Mouse (Mus musculus) right cerebral cortex, adult 2 months (tissue): ENCODE results near the gene Cbr4.
A peak's percentile ranks its signal among the peaks of the same experiment; 100 is the strongest.

ENCODE experiments used
- DNase-seq, 2 experiments: peaks; one replicate each; pipeline ENCODE4 v3.0.0; 2021 to 2022; ENCODE audit warnings: low spot score in 2 of 2

The Cbr4 gene

DNA sequence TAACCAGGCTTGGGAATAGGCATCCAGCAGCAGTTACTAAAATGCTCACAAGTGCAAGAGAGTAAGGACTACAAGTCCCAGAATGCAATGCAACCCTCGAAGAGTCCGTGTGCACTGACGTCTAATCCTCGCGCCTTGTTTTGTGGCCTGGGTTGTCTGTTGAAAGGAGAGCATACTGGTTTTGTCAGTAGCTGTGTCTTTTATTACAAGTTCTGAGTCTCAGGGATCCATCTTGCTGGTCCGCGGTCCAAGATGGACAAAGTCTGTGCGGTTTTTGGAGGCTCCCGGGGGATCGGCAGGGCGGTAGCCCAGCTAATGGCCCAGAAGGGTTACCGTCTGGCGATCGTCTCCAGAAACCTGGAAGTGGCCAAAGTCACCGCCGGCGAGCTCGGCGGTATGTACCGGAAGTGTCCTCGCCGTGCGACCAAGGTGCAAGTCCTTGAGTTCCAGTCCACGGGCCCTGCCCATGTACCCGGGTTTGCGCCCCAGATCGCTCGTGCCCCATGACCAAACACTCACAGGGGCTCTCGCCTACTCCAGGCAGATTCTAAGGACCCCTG lies at the start of gene Cbr4:
Gene Cbr4, plus strand, starts transcription at position 138 of the 560 bp plus-strand sequence.
- DNase-seq, result peak; percentile 91 to 94

DNA sequence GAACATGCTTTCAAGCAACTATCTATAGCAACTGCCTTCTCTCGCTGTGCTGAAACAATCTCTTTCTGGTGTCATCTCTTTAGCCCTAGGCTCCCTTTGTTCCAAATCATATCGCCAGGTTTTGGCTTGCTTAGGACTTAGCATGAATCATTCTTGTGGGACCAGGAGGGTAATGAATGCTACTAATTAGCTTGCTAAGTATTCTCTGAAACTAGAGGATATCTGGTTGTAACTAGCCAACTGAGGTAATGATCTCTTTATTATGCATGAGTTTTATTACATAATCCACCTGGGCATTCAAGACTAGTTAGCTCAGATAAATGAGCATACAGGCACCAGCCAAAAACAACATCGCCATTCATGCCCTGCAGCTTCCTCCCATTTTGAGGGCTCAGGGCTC lies 44.5 kb upstream of the Cbr4 start:
- DNase-seq, result no peak

DNA sequence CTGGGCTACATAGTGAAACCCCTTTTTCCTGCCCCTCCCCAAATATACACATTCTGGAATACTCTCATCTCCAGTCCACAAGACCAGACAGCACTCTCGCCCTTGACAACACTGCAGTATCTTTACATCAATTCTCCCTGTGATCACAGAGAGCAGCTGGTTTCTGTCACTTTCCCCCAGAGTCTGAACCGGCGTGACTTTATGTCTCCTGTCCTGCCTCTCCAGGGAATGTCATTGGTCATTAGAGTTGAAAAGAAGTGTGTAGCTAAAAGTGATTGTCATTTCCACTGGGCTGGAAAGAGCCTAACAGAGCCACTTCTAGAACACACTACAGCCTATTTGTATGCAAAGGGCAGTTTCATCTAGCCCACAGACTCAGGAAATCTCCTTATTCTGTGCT lies 43.2 kb upstream of the Cbr4 start:
- no peak for DNase-seq

DNA sequence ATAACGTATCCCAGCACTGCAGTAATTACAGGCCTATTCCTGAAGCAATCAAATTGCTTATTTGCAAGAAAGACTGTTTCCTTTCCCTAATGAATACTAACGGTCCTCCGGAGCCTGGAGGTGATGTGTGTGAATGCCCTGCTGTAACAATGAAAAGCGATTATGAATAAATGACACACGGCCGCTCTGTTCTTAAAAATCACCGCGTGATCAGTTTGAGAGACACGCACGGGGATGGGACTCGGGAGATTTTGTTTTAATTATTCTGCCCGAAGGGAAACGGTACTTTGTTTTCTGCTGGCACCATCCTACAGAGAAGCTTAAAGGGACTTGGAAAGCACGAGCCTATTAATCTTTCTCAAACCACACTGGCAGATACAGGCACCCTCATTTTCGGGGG lies 41.2 kb upstream of the Cbr4 start:
- no peak for DNase-seq

DNA sequence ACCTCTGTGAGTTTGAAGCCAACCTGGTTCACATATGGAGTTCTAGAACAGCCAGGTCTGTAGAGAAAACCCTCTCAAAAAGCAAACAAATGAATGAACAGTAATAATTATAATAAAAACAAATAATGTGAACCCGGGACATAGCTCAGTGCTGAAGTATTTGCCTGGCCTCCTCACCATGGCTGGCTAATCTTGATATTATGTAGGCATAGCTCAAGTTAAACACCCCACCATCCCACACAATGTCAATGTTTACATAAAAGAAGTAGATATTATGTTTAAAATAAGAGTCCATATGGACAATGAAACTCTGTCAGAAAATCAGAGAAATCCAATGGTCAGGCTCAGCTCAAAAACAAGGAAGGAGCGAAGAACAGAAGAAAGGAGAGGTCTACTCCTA lies 39.4 kb upstream of the Cbr4 start:
- no peak for DNase-seq

DNA sequence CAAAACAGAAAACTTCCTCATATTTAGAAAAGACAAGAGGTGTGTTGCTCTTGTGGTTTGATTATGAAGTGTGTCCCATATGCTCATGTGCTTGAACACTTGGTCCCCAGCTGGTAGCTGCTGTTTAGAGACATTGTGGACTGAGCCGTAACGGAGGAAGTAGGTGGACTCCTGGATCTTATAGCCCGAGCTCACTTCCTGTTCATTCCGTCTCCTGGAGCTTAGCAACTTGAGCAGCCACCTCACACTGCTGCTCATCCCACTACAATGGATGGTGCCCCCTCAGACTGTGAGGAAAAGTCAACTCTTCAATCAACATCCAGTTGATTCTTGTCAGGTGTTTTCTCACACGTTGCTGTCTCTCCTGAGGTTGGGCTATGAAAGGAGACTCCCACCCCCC lies 38.7 kb upstream of the Cbr4 start:
- no peak for DNase-seq

DNA sequence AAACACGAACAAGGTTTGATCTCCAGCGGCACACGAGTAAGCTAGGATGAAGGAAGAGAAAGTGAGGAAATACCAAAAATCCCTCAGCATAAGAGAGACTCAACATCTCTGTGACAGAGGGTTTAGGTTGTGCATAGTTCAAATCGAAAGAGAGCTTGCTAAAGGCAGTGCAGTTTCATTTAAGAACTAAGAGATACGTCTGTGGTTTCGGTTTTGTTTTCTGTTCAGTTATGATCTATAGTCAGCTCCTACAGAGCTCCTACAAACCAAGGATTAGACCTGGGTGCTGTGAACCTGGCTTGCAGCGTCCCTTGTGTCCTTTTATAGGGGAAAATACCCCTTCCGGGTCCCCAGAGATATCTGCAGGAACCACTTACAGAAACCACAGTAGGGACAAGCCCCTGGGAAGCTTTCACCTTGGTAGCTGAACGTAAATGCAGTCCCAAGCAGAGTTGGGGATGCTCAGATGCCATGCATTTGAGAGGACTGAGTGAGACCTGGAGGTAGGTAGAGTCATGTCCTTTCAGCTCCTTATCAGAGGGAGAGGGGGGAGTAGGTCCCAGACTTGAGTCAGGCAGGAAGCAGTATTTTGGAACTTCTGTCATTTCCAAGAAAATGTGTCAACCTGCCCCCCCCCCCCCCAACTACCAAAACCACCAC lies 36.5 kb upstream of the Cbr4 start:
- DNase-seq, result no peak

DNA sequence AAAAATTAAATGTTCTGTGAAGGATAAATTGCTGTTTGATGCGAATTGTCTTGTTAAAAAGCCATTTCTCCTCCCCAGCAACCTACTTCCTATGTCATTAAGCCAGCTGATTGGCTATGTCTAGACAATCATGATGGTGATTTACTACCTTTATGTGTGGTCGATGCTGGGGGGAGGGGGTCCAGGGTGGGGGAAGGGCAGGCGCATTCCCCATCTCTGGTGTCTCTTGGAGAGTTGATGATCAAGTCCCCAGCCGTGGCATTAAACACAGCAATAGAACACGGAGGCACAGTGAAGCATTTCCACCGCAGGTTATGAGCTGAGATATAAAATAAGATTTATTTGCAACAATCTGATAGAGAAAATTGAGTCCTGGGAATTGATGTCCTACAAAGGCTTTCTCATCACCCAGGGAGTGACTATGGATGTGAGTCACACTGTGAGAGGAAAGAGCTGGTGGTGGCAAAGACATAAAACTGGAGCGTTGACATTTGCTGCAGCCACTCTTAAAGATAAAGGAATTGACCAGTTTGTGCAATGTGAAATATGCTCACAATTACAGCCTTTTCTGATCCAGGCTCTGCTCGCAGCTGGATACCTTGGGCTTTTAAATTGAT lies 35.7 kb upstream of the Cbr4 start:
- DNase-seq, result no peak

DNA sequence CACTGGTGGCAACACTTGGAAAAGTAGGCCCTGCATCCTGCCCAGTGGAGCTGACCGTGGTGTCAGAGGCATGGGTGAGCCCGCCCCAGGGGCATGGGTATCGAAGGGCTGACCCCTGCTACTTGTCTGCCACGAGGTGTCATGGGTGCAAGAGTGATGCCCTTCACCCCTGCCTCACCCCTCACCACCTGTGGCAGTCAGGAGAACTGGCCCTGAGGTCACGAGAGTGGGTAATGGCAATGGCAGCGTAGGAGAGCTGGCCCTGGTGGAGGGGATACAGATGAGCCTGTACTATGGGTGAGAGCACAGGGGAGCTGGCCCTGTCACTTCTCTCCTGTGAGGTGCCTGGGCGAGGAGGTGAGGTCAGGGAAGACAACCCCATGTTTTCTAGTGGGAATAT lies 27.8 kb upstream of the Cbr4 start:
- DNase-seq, result no peak

DNA sequence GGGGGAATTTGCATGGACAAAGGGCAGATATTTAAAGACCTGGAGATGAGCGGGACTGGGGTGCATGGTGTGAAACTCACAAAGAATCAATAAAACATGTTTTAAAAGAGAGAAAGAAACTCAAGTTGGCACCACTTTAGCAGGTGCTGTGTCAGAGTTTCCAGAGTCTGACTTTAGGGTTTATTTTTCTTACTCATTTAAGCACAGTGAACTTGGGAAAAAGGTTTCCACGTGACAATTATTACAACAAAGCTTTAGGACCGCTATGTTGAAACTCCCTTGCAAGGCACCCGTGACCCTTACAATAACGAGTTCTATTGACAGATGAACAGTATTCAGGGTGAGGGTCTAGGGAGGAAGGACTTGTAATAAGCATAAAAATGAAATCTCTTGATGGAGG lies 25.3 kb upstream of the Cbr4 start:
- DNase-seq, result no peak

DNA sequence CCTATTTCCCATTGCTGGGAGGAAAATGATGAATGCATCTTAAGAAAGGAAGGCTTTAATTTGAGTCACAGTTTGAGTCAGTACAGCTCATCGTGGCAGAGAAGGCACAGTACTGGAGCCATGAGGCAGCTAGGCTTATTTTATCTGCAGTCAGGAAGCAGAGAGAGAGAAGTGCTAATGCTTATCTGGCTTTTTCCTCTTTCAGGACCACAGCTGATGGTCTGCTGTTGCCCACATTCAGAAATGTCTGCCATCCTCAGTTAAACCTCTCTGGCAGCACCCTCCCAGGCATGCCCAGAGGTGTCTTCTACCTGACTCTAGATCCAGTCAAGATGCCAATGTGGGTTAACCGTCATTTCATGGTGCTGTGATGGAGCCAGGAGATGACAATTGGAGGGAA lies 23.1 kb upstream of the Cbr4 start:
- no peak for DNase-seq

DNA sequence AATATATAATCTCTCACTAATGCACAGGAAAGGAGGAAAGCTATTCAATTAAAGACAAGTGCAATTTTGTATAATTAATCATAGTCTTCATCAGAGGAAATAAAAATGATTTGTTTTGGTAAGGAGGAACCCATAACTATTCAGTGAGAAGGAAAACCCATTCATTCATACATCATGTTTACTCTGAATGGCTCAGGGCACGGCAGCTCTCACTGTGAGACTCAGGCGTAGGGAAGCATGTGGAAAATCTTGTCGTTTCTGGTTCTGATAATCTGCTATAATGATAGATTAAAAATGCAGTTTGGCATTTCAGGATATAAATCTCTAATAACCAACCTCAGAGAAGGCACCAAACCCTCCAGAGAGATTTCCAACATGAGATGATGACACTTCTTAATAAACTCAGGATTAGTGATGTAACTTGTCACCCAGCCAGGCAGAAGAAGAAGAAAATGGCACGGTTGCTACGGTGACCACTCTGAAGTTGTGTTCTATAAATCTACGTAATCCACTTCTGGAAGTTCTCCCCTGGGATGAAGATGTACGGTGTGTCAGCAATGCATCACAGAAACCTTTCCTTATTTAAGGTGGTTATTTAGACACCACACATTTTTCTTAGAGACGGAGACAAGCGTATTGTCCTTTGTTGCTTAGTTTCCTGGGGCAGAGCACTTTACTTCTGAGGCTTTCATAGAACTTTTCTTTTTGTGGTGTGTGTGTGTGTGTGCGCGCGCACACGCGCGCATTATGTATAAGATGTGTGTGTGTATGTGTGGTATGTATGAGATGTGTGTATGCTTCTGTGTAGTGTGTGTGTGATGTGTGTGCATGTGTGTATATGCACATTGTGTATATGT lies 20.6 kb upstream of the Cbr4 start:
- no peak for DNase-seq

DNA sequence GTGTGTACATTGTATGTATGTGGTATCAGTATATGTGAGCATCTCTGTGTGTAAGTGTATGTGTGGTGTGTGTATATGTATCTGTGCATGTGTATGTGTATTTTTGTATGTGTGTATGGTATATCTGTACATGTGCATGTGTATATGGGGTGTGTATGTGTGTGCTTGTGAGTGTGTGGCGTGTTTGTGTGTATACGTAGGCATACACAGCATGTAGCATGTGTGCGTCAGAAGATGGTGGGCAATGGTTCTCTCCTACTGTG lies 20.1 kb upstream of the Cbr4 start:
- no peak for DNase-seq

DNA sequence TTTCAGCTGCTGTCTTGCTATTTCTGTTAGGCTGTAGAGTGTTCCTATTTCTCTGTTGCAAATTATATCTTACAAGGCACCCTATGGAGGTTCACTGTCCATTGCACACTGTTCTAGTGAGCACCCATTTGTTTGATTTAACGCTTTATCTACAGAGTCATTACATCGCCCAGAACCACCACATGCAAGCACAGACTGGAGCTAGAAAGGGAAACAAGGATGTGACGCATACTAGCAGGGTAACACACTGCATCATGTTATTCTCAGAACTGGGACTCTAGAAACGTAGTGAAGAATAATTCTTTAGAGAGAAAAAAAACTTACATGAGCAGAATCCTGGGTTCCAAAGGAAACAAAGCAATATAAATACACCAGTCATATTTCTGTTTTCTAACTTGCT lies 17.3 kb upstream of the Cbr4 start:
- peak in 1 of 2 experiments; percentile 13 for DNase-seq

DNA sequence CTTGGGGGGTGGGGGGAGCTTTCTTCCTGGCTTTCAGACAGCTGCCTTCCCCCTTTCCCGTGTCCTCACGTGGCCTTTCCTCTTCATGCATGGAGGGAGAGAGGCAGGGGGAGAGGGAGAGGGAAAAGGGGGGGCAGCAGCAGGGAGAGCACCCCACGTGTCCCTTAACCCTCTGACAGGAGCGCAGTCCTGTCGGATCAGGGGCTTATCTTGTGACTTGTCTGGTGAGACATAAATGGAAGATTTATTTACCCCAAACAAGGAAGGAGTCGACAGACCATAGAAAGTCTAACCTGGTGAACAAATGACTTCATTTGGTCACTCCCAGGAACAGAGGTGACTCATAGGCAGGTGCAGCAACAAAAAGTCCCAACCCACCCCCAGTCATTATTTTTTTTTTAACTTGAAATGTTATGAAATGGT lies 12.3 kb upstream of the Cbr4 start:
- no peak for DNase-seq

DNA sequence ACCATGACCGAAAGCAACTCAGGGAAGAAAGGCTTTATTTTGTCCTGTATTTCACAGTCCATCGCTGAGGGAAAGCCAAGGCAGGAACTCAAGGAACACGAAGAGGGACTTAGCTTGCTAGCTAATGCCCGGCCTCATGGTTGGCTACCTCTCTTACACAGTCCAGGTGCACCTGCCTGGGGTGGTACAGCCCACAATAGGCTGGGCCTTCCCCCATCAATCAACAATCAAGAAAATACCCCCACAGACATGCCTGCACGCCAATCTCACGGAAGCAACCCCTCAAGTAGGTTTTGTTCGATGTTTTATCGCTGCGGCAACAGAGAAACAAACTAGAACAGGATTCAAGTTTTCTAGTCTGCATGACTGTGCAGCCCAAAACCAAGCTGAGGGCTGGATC lies 11.4 kb upstream of the Cbr4 start:
- no peak for DNase-seq

DNA sequence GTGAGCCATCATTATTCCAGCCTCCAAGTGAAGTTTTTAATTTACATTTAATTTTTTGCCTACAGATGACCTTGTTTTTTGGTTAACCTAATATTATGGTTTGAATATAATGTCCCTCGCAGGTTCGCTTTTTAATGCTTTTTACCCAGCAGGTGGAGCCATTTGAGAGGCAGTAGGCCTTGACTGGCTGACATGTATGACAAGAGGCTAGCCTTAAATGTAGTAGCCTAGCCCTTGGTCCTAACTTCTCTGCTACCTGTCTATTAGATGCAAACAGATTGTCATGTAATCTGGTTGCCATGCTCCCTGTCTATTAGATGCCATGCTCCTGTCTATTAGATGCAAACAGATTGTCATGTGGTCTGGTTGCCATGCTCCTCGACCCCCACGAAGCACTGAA lies 9.4 kb upstream of the Cbr4 start:
- DNase-seq, result no peak

DNA sequence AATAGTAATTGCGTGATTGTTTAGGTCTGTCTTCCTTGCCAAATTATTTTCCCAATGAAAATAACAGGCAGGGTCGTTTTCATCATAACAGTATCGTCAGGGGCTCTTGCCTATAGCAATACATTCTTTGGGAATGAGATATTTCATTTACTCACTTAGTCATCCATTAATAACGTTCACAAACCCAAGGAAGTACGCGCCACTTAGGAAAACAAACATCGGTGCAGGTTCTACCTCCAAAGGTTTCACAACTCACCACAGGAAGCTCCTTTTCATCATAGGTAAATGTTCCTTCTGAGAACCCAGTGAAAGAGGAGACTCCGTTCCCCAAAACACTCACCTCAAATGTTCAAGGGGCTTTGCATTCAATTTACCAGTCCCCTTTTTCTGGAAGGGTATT lies 8.7 kb upstream of the Cbr4 start:
- no peak for DNase-seq

DNA sequence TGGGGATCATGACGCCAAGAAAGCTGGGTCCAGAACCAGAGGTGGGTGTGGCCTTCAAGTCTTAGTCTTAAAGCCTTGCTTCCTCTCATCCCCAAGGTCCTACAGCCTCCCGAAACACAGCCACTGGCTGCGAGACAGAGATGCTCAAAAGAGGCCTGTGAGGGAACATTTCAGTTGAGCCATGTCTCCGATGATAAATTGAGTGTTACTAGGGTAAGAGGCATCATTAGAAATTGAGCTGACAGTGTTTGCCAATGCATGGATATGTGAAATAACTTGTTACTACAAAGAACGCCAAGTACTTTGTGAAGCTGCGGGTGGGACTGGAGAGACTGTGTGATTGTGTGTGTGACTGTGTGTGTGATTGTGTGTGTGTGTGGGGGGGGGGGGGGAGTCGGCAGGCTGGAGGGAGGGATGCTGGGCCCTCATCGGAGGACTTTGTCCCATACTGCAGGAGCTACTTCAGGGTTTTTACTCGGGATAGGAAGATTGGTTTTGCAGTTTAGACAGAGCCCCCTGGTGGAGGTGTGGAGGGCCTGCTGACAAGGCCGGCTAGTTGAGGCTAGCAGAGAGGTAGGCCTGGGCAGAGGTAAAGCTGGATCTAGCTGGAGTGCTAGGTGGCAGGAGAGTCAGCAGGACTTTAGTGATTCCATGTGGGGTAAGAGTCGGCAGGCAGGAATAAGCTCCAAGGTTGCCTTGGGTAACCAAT lies 7.9 kb upstream of the Cbr4 start:
- peak; percentile 53 to 71 for DNase-seq

DNA sequence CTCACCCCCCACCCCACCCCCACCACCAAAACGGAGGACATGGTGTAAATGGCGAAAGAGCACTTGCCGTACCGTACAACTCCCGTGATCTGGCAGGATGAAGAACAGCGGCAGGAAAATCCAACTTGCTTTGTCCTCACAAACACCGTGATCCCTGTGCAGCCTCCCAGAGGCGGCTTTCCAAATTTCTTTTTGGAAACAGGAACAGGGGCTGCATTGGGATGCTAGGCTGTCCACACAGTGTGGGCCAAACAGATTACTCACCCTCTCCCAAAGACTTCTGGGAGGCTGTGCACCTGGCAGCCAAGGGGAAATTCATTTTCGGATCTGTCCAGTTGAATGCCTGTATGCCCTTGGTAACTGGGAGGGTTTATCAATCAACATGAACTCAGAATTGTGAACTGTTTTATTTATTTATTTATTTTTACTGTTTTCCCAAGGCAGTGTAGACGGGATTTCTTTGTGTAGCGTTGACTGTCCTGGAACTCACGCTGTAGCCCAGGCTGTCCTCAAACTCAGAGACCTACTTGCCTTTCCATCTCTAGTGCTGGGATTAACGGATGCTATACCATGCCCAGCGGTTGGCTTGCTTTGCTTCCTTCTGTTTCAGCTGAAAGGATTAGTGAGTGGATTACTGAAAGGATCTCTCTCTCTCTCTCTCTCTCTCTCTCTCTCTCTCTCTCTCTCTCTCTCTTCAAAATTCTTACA lies 7.1 kb upstream of the Cbr4 start:
- DNase-seq, result no peak

DNA sequence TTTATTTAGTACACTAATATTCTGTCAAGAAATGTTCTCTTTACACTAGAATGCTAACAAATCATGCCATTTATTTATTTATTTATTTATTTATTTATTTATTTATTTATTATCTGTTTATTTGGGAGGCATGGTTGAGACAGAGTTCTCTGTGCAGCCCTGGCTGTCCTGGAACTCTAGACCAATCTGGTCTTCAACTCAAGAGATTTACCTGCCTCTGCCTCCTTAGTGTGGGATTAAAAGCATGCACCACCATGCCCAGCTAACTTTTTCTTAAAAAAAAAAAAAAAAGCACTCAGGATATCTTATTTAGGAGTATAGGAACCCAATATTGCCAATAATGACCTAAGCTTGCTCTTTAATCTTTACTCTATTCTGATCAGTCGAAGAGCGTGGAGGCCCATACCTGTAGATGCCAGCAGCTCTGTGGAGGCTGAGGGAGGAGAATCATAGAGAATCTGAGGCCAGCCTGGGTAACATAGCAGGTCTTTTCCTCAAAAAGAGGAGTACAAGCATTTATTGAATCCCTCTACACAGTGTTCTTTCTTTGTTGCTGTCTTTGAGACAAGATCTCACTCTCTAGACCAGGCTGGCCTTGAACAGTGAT lies 508 bp upstream of the Cbr4 start:
- no peak for DNase-seq
